Mouse (Mus musculus): ENCODE measurements around the gene Gm20388. TPM values are rescaled to one million over a fixed set of nuclear protein-coding genes. Genes with fewer than 3 reads are reported as not detected.

Gm20388 gene
- polyA plus RNA-seq, 1 experiment: 59.3 TPM

DNA sequence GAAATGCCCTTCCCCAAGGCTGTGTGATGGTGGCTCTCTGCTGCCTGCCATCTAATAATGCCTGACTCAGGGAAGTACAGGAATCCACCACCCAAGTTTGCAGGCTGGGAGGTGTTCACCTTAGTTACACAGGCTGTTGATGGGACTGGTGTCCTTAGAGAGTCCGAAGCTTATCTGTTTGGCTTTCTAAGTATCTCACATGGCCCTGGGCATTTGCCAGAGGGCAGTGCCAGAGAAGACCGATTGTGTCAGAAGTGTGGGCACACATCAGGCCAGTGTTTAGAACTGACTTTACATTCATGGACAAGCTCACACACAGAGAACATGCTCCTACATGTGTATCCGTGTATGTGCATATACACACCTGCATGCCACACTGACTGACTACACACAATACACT lies 1300.0 kb downstream of the Gm20388 start:
- no peak for TF ChIP-seq CTCF (IDR thresholded peaks at IDR 0.05; ENCODE audit: borderline replicate concordance, extremely low read depth, insufficient read depth, insufficient read length)
- no peak for TF ChIP-seq POLR2A (IDR thresholded peaks at IDR 0.05; ENCODE audit: borderline replicate concordance, extremely low read depth, insufficient read depth, insufficient read length, poor library complexity, severe bottlenecking)
- DNase-seq (ENCODE audit: low read depth): no peak

DNA sequence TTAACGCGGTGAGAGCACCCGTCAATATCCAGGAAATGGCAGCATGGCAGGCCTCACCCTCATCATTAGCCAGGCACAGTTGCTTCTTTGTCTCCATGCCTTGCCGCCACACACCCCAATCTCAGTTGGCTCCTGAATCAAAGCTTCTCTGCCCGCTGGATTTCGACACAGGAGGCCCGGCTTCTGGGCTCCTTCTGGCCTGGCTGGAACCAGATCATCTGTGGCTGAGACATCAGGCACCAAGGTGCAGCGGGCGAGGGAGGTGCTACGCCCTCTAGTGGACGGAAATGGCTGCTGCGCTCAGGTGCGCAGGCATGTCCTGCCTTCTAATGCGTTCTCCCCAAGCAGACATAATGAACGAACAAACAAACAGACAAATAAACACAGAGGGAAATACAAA lies 1302.6 kb downstream of the Gm20388 start:
- peak; percentile 43 for DNase-seq (ENCODE audit: low read depth)
- no peak for TF ChIP-seq POLR2A (IDR thresholded peaks at IDR 0.05; ENCODE audit: borderline replicate concordance, extremely low read depth, insufficient read depth, insufficient read length, poor library complexity, severe bottlenecking)
- peak; percentile 63 for TF ChIP-seq CTCF (IDR thresholded peaks at IDR 0.05; ENCODE audit: borderline replicate concordance, extremely low read depth, insufficient read depth, insufficient read length)

DNA sequence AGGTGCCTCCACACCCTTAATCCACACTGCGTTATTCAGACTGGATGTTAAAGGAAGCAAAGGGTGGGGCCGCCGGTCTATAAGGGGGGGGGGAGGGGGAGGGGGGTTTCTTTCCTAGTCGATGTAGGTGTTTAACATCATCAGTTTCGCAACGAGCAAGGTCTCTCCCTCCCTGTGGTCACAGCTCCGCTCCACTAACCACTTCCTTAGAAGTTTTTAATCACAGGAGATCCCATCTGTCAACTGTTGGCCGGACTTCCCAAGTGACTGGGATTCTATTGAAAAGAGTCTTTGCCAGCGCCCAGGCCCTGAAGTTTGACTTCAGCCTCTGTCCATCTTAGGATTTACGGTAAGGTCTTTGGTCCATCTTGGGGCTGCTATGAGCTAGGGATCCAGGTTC lies 1303.0 kb downstream of the Gm20388 start:
- DNase-seq (ENCODE audit: low read depth): no peak
- TF ChIP-seq POLR2A (IDR thresholded peaks at IDR 0.05; ENCODE audit: borderline replicate concordance, extremely low read depth, insufficient read depth, insufficient read length, poor library complexity, severe bottlenecking) (no peak), CTCF (IDR thresholded peaks at IDR 0.05; ENCODE audit: borderline replicate concordance, extremely low read depth, insufficient read depth, insufficient read length) (no peak)

DNA sequence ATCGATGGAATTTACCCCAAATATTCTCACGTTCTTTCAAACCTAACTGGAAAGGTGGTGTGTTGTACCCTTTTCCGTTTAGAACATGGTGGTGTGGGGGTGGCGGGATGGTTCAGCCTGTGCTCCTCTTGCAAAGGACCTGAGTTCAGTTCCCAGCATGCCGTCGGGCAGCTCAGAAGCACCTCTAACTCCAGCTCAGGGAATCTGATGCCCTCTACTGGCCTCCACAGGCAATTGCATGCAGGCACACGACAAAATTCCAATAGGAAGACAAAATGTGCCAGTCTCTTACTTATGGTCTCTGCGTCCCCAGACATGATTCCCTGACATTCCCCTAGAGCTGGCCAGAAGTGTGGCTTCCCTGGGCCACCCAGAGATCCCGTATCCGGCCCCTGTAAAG lies 1304.3 kb downstream of the Gm20388 start:
- TF ChIP-seq POLR2A (IDR thresholded peaks at IDR 0.05; ENCODE audit: borderline replicate concordance, extremely low read depth, insufficient read depth, insufficient read length, poor library complexity, severe bottlenecking) (no peak), CTCF (IDR thresholded peaks at IDR 0.05; ENCODE audit: borderline replicate concordance, extremely low read depth, insufficient read depth, insufficient read length) (peak; percentile 50; the same call in 1 of the 2 replicates)
- no peak for DNase-seq (ENCODE audit: low read depth)

DNA sequence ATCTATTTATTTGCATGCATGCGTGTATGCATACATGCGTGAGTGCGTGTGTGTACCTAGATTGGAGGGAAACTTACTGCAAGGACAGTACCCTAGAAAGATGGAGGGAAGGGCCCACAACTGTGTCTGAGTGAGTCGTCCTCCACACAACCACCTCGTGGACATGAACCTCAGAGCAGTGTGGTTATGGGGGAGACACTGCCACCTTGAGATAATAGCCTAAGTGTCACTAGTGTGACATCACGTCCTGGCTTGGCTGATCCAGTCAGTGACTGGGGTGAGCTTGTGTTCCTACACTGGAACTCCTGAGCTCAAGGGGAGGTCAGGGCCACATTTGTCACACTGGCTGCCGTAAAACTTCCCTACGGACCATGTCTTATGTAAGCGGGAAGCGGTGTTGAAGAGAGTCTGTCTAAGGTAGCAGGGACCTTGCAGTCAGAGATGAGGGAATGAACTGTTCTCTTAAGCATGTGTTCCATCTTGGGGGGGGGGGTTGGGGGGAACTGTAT lies 1305.9 kb downstream of the Gm20388 start:
- TF ChIP-seq CTCF (IDR thresholded peaks at IDR 0.05; ENCODE audit: borderline replicate concordance, extremely low read depth, insufficient read depth, insufficient read length): no peak
- TF ChIP-seq POLR2A (IDR thresholded peaks at IDR 0.05; ENCODE audit: borderline replicate concordance, extremely low read depth, insufficient read depth, insufficient read length, poor library complexity, severe bottlenecking): no peak
- no peak for DNase-seq (ENCODE audit: low read depth)

DNA sequence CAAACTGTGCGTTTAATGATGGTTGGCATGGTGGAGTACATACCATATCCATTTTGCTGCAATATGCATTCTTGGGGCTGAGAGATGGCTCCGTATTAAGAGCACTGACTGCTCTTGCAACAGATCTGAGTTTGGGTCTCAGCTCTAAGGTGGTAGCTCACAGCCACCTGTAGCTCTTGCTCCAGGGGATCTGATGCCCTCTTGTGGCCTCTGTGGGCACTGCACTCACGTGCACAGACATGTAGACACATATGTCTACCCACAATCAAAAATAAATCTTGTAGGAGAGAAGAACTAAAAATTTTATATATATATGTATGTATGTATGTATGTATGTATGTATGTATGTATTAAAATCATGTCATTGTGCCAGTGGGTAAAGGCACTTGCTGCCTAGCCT lies 1307.8 kb downstream of the Gm20388 start:
- no peak for DNase-seq (ENCODE audit: low read depth)
- TF ChIP-seq POLR2A (IDR thresholded peaks at IDR 0.05; ENCODE audit: borderline replicate concordance, extremely low read depth, insufficient read depth, insufficient read length, poor library complexity, severe bottlenecking) (no peak), CTCF (IDR thresholded peaks at IDR 0.05; ENCODE audit: borderline replicate concordance, extremely low read depth, insufficient read depth, insufficient read length) (peak; percentile 46; the same call in 1 of the 2 replicates)

DNA sequence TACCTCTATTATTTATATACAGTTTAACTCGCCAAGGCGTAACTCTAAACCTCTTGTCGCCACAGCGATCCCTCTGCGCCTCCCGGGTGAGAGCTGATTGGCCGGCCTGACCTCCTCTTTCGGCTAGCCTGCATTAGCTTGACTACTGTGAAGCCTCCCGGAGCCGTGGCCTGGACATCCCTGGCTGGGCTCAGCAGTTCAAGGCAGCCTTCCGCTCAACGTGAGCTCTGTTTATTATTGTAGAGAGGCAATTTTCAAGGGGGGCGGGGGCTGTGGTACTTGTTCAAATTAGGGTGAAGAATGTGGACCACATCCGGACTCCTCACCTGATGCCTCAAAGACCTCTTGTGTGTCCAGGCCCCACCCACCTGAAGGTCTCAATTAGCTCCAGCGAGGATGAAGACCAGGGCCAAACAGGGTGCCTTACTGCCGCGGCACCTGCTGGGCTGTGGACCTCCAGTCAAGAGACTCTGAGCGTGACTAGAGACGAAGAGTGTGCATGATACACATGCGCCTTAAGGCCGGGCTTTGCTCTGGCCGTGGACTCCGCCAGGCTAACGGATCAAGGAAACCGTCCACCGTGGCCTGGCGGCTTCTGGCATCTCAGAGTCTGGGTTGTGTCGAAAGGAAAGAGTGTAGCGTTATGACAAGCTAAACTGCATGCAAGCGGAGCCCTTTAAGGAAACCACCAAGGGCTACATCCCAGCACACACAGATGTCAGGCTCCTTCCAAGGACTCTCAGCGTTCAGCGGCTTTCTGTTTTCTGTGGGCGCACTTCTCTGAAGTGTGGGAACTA lies 1309.7 kb downstream of the Gm20388 start:
- peak; percentile 46 for DNase-seq (ENCODE audit: low read depth)
- TF ChIP-seq POLR2A (IDR thresholded peaks at IDR 0.05; ENCODE audit: borderline replicate concordance, extremely low read depth, insufficient read depth, insufficient read length, poor library complexity, severe bottlenecking): no peak
- no peak for TF ChIP-seq CTCF (IDR thresholded peaks at IDR 0.05; ENCODE audit: borderline replicate concordance, extremely low read depth, insufficient read depth, insufficient read length)

DNA sequence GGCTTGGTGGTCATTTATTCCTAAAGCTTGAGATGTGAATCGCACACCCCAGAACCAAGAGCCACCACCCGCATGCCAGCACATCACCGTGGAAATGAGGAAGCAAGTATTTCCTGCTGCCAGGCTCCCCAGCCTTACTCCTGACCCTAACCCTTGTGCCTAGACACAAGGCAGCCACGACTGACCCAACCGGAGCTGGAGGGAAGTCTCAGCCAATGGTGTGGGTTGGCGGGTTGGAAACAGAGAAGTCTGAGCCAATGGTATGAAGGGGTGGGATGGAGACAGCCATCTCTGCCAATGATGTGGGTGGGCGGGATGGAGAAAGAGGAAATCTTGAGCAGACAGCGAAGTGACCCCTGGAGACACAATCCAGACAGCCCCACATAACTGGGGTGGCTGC lies 1314.1 kb downstream of the Gm20388 start:
- TF ChIP-seq POLR2A (IDR thresholded peaks at IDR 0.05; ENCODE audit: borderline replicate concordance, extremely low read depth, insufficient read depth, insufficient read length, poor library complexity, severe bottlenecking) (no peak), CTCF (IDR thresholded peaks at IDR 0.05; ENCODE audit: borderline replicate concordance, extremely low read depth, insufficient read depth, insufficient read length) (no peak)
- no peak for DNase-seq (ENCODE audit: low read depth)

DNA sequence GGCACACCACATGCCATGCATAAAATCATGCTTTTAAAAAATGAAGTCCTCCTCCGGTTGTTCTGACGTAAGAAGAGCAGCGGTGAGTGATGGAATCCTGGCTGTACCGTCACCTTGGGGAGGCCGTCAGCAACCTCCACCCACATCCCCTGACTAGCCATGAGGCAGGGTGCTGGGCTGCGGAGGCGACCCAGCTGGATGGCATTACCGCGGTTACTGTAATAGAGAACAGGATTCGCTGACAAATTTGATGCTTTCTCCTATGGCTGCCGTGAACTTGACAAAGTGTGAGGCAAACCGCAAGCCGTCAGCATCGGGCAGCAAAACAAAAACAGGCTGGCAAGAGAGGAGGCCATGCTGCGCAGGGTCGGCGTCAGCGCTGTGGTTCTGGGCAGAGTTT lies 1317.1 kb downstream of the Gm20388 start:
- no peak for DNase-seq (ENCODE audit: low read depth)
- TF ChIP-seq POLR2A (IDR thresholded peaks at IDR 0.05; ENCODE audit: borderline replicate concordance, extremely low read depth, insufficient read depth, insufficient read length, poor library complexity, severe bottlenecking) (no peak), CTCF (IDR thresholded peaks at IDR 0.05; ENCODE audit: borderline replicate concordance, extremely low read depth, insufficient read depth, insufficient read length) (no peak)

DNA sequence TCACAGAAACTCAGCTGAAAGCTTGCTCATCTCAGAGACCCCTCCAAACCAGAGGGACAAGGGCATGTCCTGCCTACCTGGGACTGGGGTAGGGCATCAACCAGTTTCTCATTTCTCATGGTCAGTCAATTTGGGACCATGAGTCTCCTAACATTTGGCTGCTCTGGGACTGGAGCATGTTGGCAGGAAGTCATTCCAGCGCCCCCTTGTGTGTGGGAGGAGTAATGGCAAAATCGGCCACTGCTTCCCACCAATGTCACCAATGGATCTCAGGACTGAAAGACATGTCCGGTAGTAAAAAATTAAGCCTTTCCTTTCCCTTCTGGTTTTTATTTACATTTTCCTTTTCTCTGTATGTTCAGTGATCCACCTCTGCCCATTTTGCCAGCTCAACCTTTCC lies 1318.3 kb downstream of the Gm20388 start:
- peak; percentile 47 for TF ChIP-seq CTCF (IDR thresholded peaks at IDR 0.05; ENCODE audit: borderline replicate concordance, extremely low read depth, insufficient read depth, insufficient read length)
- no peak for TF ChIP-seq POLR2A (IDR thresholded peaks at IDR 0.05; ENCODE audit: borderline replicate concordance, extremely low read depth, insufficient read depth, insufficient read length, poor library complexity, severe bottlenecking)
- no peak for DNase-seq (ENCODE audit: low read depth)

DNA sequence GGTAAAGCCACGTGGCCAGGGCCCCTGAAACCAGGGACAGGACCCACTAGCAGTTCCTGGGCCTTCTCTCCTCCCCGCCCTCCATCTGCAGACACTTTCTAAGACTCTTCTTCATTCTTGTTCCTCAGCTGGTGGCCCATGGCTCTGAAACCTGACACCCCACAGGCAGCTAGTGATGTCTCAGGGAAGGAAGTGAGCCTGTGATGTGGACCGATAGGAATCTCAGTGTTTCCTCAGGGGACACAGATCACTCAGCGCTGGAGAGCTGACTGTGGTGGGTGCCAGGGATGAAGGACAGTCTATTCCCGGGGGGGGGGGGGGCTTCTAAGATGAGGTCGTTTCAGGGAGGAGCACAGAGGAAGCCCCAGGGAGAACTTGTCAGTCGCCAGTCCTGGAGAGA lies 1318.9 kb downstream of the Gm20388 start:
- no peak for TF ChIP-seq POLR2A (IDR thresholded peaks at IDR 0.05; ENCODE audit: borderline replicate concordance, extremely low read depth, insufficient read depth, insufficient read length, poor library complexity, severe bottlenecking)
- TF ChIP-seq CTCF (IDR thresholded peaks at IDR 0.05; ENCODE audit: borderline replicate concordance, extremely low read depth, insufficient read depth, insufficient read length): no peak

DNA sequence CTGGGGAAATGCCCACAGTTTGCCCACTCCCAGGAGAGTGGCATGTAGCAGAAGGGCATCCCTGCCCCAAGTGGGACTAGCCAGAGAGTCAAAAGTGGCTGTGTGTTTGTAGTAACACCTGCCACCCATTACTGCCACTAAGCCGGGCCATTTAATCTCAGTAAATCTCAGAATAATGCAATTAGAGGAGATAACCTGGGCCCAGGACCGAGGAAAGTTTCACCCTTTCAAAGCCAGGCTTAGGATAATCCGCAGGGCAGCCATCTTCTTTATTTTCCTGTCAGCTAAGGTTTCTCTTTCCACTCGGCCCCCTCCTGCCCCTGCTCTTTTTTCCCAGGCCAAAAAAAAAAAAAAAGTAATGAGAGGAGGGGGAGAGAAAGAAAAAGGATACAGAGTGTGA lies 1322.6 kb downstream of the Gm20388 start:
- no peak for TF ChIP-seq CTCF (IDR thresholded peaks at IDR 0.05; ENCODE audit: borderline replicate concordance, extremely low read depth, insufficient read depth, insufficient read length)
- no peak for TF ChIP-seq POLR2A (IDR thresholded peaks at IDR 0.05; ENCODE audit: borderline replicate concordance, extremely low read depth, insufficient read depth, insufficient read length, poor library complexity, severe bottlenecking)
- DNase-seq (ENCODE audit: low read depth): no peak

More for the DNA sequence above, 1318.9 kb downstream of the Gm20388 start:
- DNase-seq (ENCODE audit: low read depth): no peak

All from brain, embryonic 14.5 days (tissue).